26 mouse cellular contexts compared by ENCODE assay signal in the genomic region with DNA sequence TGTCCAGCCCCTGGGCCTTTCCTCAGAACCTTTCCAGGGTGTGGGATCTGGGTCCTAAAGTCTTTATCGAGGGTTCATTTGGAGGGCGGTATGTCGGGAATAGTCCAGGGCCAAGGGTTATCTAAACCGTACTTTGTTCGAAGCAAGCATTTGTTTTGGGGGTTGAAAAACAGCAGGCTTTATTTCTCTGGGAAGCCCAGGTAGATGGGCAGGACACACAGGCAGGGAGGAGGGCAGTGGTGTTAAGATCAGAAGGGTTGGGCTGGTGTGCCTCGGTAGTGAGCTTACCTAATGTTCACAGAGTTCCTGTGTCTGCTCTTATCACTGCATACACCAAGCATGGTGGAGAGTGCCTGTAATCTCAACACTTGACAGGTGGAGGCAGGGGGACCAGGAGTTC. TPM values are rescaled to one million over a fixed set of nuclear protein-coding genes. Genes with fewer than 3 reads are reported as not detected.
DNase-seq lines count a peak whose midpoint lies in the region; ATAC-seq and TF ChIP-seq lines count a peak whose summit lies in the region.
"Had no signal": no experiment of that assay in that cellular context is flagged by ENCODE, and none has a peak within 500 bp of the region (broad histone marks: within the 10 kb centered on the region; RNA-seq: fewer than 3 reads in every experiment).

No protein-coding gene starts in this region.

- H3K4me3 ChIP-seq in intestine, postnatal 0 days (ENCODE audit: low read depth, low read length), result no peak overlapping the region
- H3K4me3 ChIP-seq in liver, embryonic 13.5 days (replicated peaks), result no peak overlapping the region
- H3K4me3 ChIP-seq in stomach, embryonic 14.5 days (ENCODE audit: low read depth, low read length), result no peak overlapping the region
- H3K4me3 ChIP-seq: embryonic facial prominence, embryonic 12.5 days; forebrain, embryonic 10.5 days; hindbrain, embryonic 10.5 days; midbrain, embryonic 10.5 days; midbrain, embryonic 15.5 days; neural tube, embryonic 15.5 days had no signal

- H3K27ac ChIP-seq in intestine, postnatal 0 days (ENCODE audit: low read depth, low read length), result no peak overlapping the region
- H3K27ac ChIP-seq in liver, embryonic 13.5 days, result peak overlapping the region; percentile 40; the same call in 1 of the 2 replicates
- no peak overlapping the region for H3K27ac ChIP-seq in stomach, embryonic 14.5 days (ENCODE audit: low read length)
- H3K27ac ChIP-seq: embryonic facial prominence, embryonic 12.5 days; forebrain, embryonic 10.5 days; hindbrain, embryonic 10.5 days; macrophage; midbrain, embryonic 10.5 days; midbrain, embryonic 15.5 days; neural tube, embryonic 15.5 days had no signal

- no peaks in the 10 kb centered on the region for H3K9me3 ChIP-seq in intestine, postnatal 0 days (ENCODE audit: control insufficient read depth)
- H3K9me3 ChIP-seq in liver, embryonic 13.5 days (replicated peaks), result no peaks in the 10 kb centered on the region
- no peaks in the 10 kb centered on the region for H3K9me3 ChIP-seq in stomach, embryonic 14.5 days (ENCODE audit: control insufficient read depth, low read depth, low read length)
- H3K9me3 ChIP-seq: embryonic facial prominence, embryonic 12.5 days; forebrain, embryonic 10.5 days; hindbrain, embryonic 10.5 days; midbrain, embryonic 10.5 days; midbrain, embryonic 15.5 days; neural tube, embryonic 15.5 days had no signal

- TF ChIP-seq CTCF in intestine, postnatal 0 days (IDR thresholded peaks at IDR 0.05; ENCODE audit: low read depth), result no peak

- DNase-seq in liver, embryonic 13.5 days, result no peak
- DNase-seq in cerebellum, adult 11 months, result no peak
- no peak for DNase-seq in thymus, postnatal 36 days
- DNase-seq: adrenal gland, postnatal 10 days; cerebellum, adult 9-11 months; embryo, embryonic 11 days; heart, postnatal 14 days; kidney, postnatal 14 days; lung, adult 18-20 months; right cerebral cortex, postnatal 25 days; thymus, postnatal 14 days had no signal

- WGBS in intestine, postnatal 0 days, result 36% methylated on average over 6 of the region's 6 CpGs
- 62% methylated on average over 6 of the region's 6 CpGs for whole genome bisulfite sequencing in liver, embryonic 13.5 days (ENCODE audit: insufficient replicate concordance)
- WGBS in stomach, embryonic 14.5 days, result 57% methylated on average over 6 of the region's 6 CpGs

- no peak overlapping the region for H3K4me2 ChIP-seq in intestine, postnatal 0 days (replicated peaks; ENCODE audit: low read depth)
- no peak overlapping the region for H3K4me2 ChIP-seq in liver, embryonic 13.5 days
- H3K4me2 ChIP-seq in stomach, embryonic 14.5 days (replicated peaks; ENCODE audit: low read depth, low read length), result no peak overlapping the region
- H3K4me2 ChIP-seq: embryonic facial prominence, embryonic 12.5 days; midbrain, embryonic 15.5 days; neural tube, embryonic 15.5 days had no signal

- H3K4me1 ChIP-seq in intestine, postnatal 0 days (replicated peaks; ENCODE audit: control insufficient read depth, insufficient read depth, low read length), result no peaks in the 10 kb centered on the region
- H3K4me1 ChIP-seq in liver, embryonic 13.5 days (replicated peaks), result peaks cover 25% of the 10 kb centered on the region
- H3K4me1 ChIP-seq in stomach, embryonic 14.5 days (ENCODE audit: control insufficient read depth, insufficient read depth, low read length), result no peaks in the 10 kb centered on the region
- H3K4me1 ChIP-seq: embryonic facial prominence, embryonic 12.5 days; hindbrain, embryonic 10.5 days; midbrain, embryonic 10.5 days; midbrain, embryonic 15.5 days had no signal

- ATAC-seq in intestine, postnatal 0 days, result peak; percentile 55; the same call in 1 of the 2 replicates
- ATAC-seq in liver, embryonic 13.5 days (ENCODE audit: low read depth), result peak; percentile 73
- peak; percentile 61 for ATAC-seq in stomach, embryonic 14.5 days (ENCODE audit: insufficient number of reproducible peaks, insufficient read depth, low FRiP score, low read depth)
- no peak for ATAC-seq in megakaryocyte progenitor cell, adult 5-6 weeks (replicated peaks; ENCODE audit: poor library complexity)
- no peak for ATAC-seq in megakaryocyte-erythroid progenitor cell, adult 5-6 weeks (replicated peaks; ENCODE audit: low FRiP score, low TSS enrichment, poor library complexity, severe bottlenecking)
- ATAC-seq: forebrain, embryonic 16.5 days; hindbrain, embryonic 16.5 days; lung, postnatal 0 days; midbrain, embryonic 15.5 days; Patski had no signal

- H3K27me3 ChIP-seq in intestine, postnatal 0 days (replicated peaks; ENCODE audit: control insufficient read depth, insufficient read depth, low read length), result no peaks in the 10 kb centered on the region
- H3K27me3 ChIP-seq in liver, embryonic 13.5 days, result no peaks in the 10 kb centered on the region
- no peaks in the 10 kb centered on the region for H3K27me3 ChIP-seq in stomach, embryonic 14.5 days (ENCODE audit: control insufficient read depth, insufficient read depth, low read length)
- H3K27me3 ChIP-seq: embryonic facial prominence, embryonic 12.5 days; midbrain, embryonic 15.5 days; neural tube, embryonic 15.5 days; Patski had no signal

- H3K36me3 ChIP-seq in intestine, postnatal 0 days (ENCODE audit: control insufficient read depth, insufficient read depth), result peaks cover 70% of the 10 kb centered on the region
- H3K36me3 ChIP-seq in liver, embryonic 13.5 days, result peaks cover 62% of the 10 kb centered on the region
- H3K36me3 ChIP-seq in stomach, embryonic 14.5 days (ENCODE audit: control insufficient read depth, insufficient read depth, low read length), result peaks cover 24% of the 10 kb centered on the region

- no peak overlapping the region for H3K9ac ChIP-seq in intestine, postnatal 0 days (ENCODE audit: low read depth, low read length)
- H3K9ac ChIP-seq in liver, embryonic 13.5 days, result no peak overlapping the region
- H3K9ac ChIP-seq in stomach, embryonic 14.5 days (replicated peaks; ENCODE audit: low read depth, low read length), result no peak overlapping the region
- H3K9ac ChIP-seq: embryonic facial prominence, embryonic 12.5 days; midbrain, embryonic 15.5 days; neural tube, embryonic 15.5 days had no signal

RNA-seq across cellular contexts. Expression of a gene that starts 57.3 kb away (rescaled TPM):
- polyA plus RNA-seq in intestine, postnatal 0 days (2015; fragmentation: Nextera tagmentation; extraction: Ambion mirVana), result 1.4 and 1.5 TPM in 2 replicates
- polyA plus RNA-seq in liver, embryonic 13.5 days (2015; fragmentation: Nextera tagmentation; extraction: Ambion mirVana), result 7.3 and 7.8 TPM in 2 replicates
- polyA plus RNA-seq in stomach, embryonic 14.5 days (2014; fragmentation: Nextera tagmentation; extraction: Ambion mirVana), result 2.6 and 3.1 TPM in 2 replicates
- total RNA-seq in megakaryocyte progenitor cell, adult 5-6 weeks (2015), result 47.8 and 52.7 TPM in 2 replicates
- 72.8 and 72.9 TPM in 2 replicates for total RNA-seq in megakaryocyte progenitor cell, adult 5-6 weeks (2017)
- total RNA-seq in megakaryocyte-erythroid progenitor cell, adult 5-6 weeks (2014; fragmentation: Nextera tagmentation), result 8.1 and 11.3 TPM in 2 replicates
- 9.2 and 17.0 TPM in 2 replicates for total RNA-seq in megakaryocyte-erythroid progenitor cell, adult 5-6 weeks (2017)

Comparison
In these comparisons a context has a peak if more than half of its experiments do, and no peak if none do; other contexts are left out.
1. ATAC-seq: peak in intestine, postnatal 0 days (single experiment), liver, embryonic 13.5 days (single experiment) and stomach, embryonic 14.5 days (single experiment); none in megakaryocyte progenitor cell, adult 5-6 weeks (single experiment) and megakaryocyte-erythroid progenitor cell, adult 5-6 weeks (single experiment).